Mouse (Mus musculus): Measurements from ENCODE around the gene Matn4.

GRCm38 (mm10) chr2:164396911-164397310, 8.0 kb downstream of the Matn4 start:
- TF ChIP-seq FLI1 (IDR thresholded peaks at IDR 0.05; ENCODE audit: low read length) (no peak), GATA1 (IDR thresholded peaks at IDR 0.05; ENCODE audit: borderline replicate concordance, low read length) (no peak)

Measured in megakaryocyte, embryonic 14.5 days (primary cell).